Mouse (Mus musculus) liver, adult 2 months (tissue): ENCODE measurements around the gene Adss.
"Not testable (repeated sequence)": the region's sequence is repeated elsewhere in the genome, so short reads cannot be mapped to it uniquely, and the experiment has no call there.

Experiments used
- CTCF ChIP-seq: fragments of 200-500 bp; IDR thresholded peaks from 2 replicates; pipeline ENCODE4 v1.5.1; 2011; ENCODE audit warnings: low read depth, low read length, control low read depth
- POLR2A ChIP-seq: fragments of 200-500 bp; IDR thresholded peaks from 2 replicates; pipeline ENCODE4 v1.6.1; 2011; ENCODE audit warnings: low read length, control low read depth; ENCODE audit not compliant: insufficient read depth; ENCODE audit errors: extremely low read depth

GRCm38 (mm10) chr1:177827776-177828175 lies 31.5 kb upstream of the Adss start:
- not testable (repeated sequence) for TF ChIP-seq CTCF, POLR2A
